ENCODE assay signal across 22 mouse cellular contexts in genomic region chr2:143962192-143962591, GRCm38 (mm10). TPM values are rescaled to one million over a fixed set of nuclear protein-coding genes. Genes with fewer than 3 reads are reported as not detected.
DNase-seq lines count a peak whose midpoint lies in the region; ATAC-seq lines count a peak whose summit lies in the region.
"Had no signal": no experiment of that assay in that cellular context is flagged by ENCODE, and none has a peak within 500 bp of the region (broad histone marks: within the 10 kb centered on the region; RNA-seq: fewer than 3 reads in every experiment).

No protein-coding gene starts in this region.

- peak; percentile 93 for ATAC-seq in granulocyte monocyte progenitor cell, adult 5-6 weeks (replicated peaks; ENCODE audit: poor library complexity, severe bottlenecking)
- peak; percentile 86 for ATAC-seq in megakaryocyte progenitor cell, adult 5-6 weeks (replicated peaks; ENCODE audit: poor library complexity)
- ATAC-seq: forebrain, embryonic 14.5 days; forebrain, postnatal 0 days; hindbrain, embryonic 16.5 days; inflammation-experienced regulatory T-cells, adult 6 months had no signal

- H3K9me3 ChIP-seq in heart, embryonic 10.5 days, result no peaks in the 10 kb centered on the region
- H3K9me3 ChIP-seq: embryonic facial prominence, embryonic 15.5 days; hindbrain, embryonic 13.5 days had no signal

- peaks cover 95% of the 10 kb centered on the region for H3K36me3 ChIP-seq in heart, embryonic 10.5 days

- WGBS in heart, embryonic 10.5 days, result 96% methylated on average over 5 of the region's 5 CpGs

- H3K4me1 ChIP-seq in heart, embryonic 10.5 days, result no peaks in the 10 kb centered on the region
- H3K4me1 ChIP-seq: embryonic facial prominence, embryonic 12.5 days; embryonic facial prominence, embryonic 15.5 days; hindbrain, embryonic 10.5 days; hindbrain, embryonic 13.5 days had no signal

- H3K4me3 ChIP-seq in heart, embryonic 10.5 days, result no peak overlapping the region
- H3K4me3 ChIP-seq: embryonic facial prominence, embryonic 12.5 days; embryonic facial prominence, embryonic 15.5 days; heart, adult 2 months; hindbrain, embryonic 10.5 days; hindbrain, embryonic 13.5 days had no signal

- H3K27ac ChIP-seq in heart, embryonic 10.5 days, result no peak overlapping the region
- H3K27ac ChIP-seq: embryonic facial prominence, embryonic 12.5 days; embryonic facial prominence, embryonic 15.5 days; heart, adult 2 months; hindbrain, embryonic 10.5 days; hindbrain, embryonic 13.5 days had no signal

- peak; percentile 18 for DNase-seq in lung, postnatal 25 days (ENCODE audit: low spot score)
- no peak for DNase-seq in lung, postnatal 14 days
- no peak for DNase-seq in natural killer cell, adult 2 months (ENCODE audit: low spot score in 2 of 2)
- no peak for DNase-seq in cerebellum, adult 9-10 months
- DNase-seq in heart, embryonic 10.5 days (ENCODE audit: low spot score), result no peak
- DNase-seq: adrenal gland, postnatal 10 days; adrenal gland, postnatal 36 days; cerebellum, adult 11-12 months; cerebellum, adult 8-10 months; cerebellum, postnatal 14 days; forebrain, postnatal 0 days; gastrocnemius, postnatal 25 days; heart, adult 2 months had no signal

- no peaks in the 10 kb centered on the region for H3K27me3 ChIP-seq in heart, embryonic 10.5 days (ENCODE audit: insufficient read depth, poor library complexity, severe bottlenecking)
- H3K27me3 ChIP-seq: embryonic facial prominence, embryonic 12.5 days; embryonic facial prominence, embryonic 15.5 days; hindbrain, embryonic 13.5 days had no signal

RNA-seq across cellular contexts. Expression of gene Dstn, which starts 47.1 kb away (rescaled TPM):
- 285 and 354 TPM in 2 replicates for total RNA-seq in granulocyte monocyte progenitor cell, adult 5-6 weeks (2014; fragmentation: Nextera tagmentation)
- 581 and 644 TPM in 2 replicates for total RNA-seq in granulocyte monocyte progenitor cell, adult 5-6 weeks (2017)
- 426 and 508 TPM in 2 replicates for total RNA-seq in megakaryocyte progenitor cell, adult 5-6 weeks (2015)
- total RNA-seq in megakaryocyte progenitor cell, adult 5-6 weeks (2017), result 607 and 687 TPM in 2 replicates
- 746 and 989 TPM in 2 replicates for polyA plus RNA-seq in heart, embryonic 10.5 days (2016; fragmentation: Nextera tagmentation; extraction: Ambion mirVana)

RNA-seq across cellular contexts. Expression of gene Rrbp1, which starts 48.9 kb away (rescaled TPM):
- 177 and 252 TPM in 2 replicates for total RNA-seq in granulocyte monocyte progenitor cell, adult 5-6 weeks (2014; fragmentation: Nextera tagmentation)
- 193 and 228 TPM in 2 replicates for total RNA-seq in granulocyte monocyte progenitor cell, adult 5-6 weeks (2017)
- 178 and 204 TPM in 2 replicates for total RNA-seq in megakaryocyte progenitor cell, adult 5-6 weeks (2015)
- total RNA-seq in megakaryocyte progenitor cell, adult 5-6 weeks (2017), result 187 and 234 TPM in 2 replicates
- polyA plus RNA-seq in heart, embryonic 10.5 days (2016; fragmentation: Nextera tagmentation; extraction: Ambion mirVana), result 57.6 and 86.9 TPM in 2 replicates
